8 mouse cellular contexts compared by ENCODE assay signal in genomic region chr6:58903171-58903570, GRCm38 (mm10). TPM values are rescaled to one million over a fixed set of nuclear protein-coding genes. Genes with fewer than 3 reads are reported as not detected.
DNase-seq lines count a peak whose midpoint lies in the region; ATAC-seq and TF ChIP-seq lines count a peak whose summit lies in the region.

No protein-coding gene starts in this region.

- peaks cover 4% of the 10 kb centered on the region for H3K4me1 ChIP-seq in hindbrain, postnatal 0 days (ENCODE audit: insufficient read depth, low read length)
- peaks cover 12% of the 10 kb centered on the region for H3K4me1 ChIP-seq in midbrain, embryonic 16.5 days (ENCODE audit: control insufficient read depth, insufficient read depth, low read length)

- 0 out of 2 replicates have a peak, but pooled peaks cover 4% of the 10 kb centered on the region for H3K9me3 ChIP-seq in hindbrain, postnatal 0 days (ENCODE audit: low read length)
- peaks cover 10% of the 10 kb centered on the region for H3K9me3 ChIP-seq in midbrain, embryonic 16.5 days (replicated peaks; ENCODE audit: control insufficient read depth, low read length, poor library complexity, severe bottlenecking)

- no peaks in the 10 kb centered on the region for H3K27me3 ChIP-seq in hindbrain, postnatal 0 days (ENCODE audit: insufficient read depth, low read length)
- no peaks in the 10 kb centered on the region for H3K27me3 ChIP-seq in midbrain, embryonic 16.5 days (ENCODE audit: control insufficient read depth, insufficient read depth, low read depth, low read length)

- H3K4me2 ChIP-seq in hindbrain, postnatal 0 days (ENCODE audit: low read depth, low read length), result peak overlapping the region; percentile 40
- peak overlapping the region; percentile 36 for H3K4me2 ChIP-seq in midbrain, embryonic 16.5 days (ENCODE audit: low read length)

- H3K27ac ChIP-seq in hindbrain, postnatal 0 days, result peak overlapping the region; percentile 75
- peak overlapping the region; percentile 61 for H3K27ac ChIP-seq in midbrain, embryonic 16.5 days (ENCODE audit: low read length)

- peak; percentile 39 for DNase-seq in left cerebral cortex, adult 11 months (ENCODE audit: low spot score)
- no peak for DNase-seq in left cerebral cortex, adult 18-20 months (ENCODE audit: low spot score in 2 of 2)
- DNase-seq in embryo, embryonic 10 days (ENCODE audit: low spot score), result peak; percentile 52
- DNase-seq in hindbrain, postnatal 0 days (ENCODE audit: low spot score), result peak; percentile 92
- no peak for DNase-seq in adrenal gland, postnatal 36 days
- DNase-seq in gastrocnemius, postnatal 14 days, result no peak
- no peak for DNase-seq in yolk sac, embryonic 10.5 days (ENCODE audit: low spot score)

- H3K4me3 ChIP-seq in hindbrain, postnatal 0 days (ENCODE audit: low read length), result peak overlapping the region; percentile 11; the same call in 1 of the 2 replicates
- no peak overlapping the region for H3K4me3 ChIP-seq in midbrain, embryonic 16.5 days (ENCODE audit: low read depth, low read length)

- no peak for TF ChIP-seq CTCF in hindbrain, postnatal 0 days (IDR thresholded peaks at IDR 0.05; ENCODE audit: low read depth)

- H3K9ac ChIP-seq in hindbrain, postnatal 0 days (replicated peaks; ENCODE audit: low read length), result peak overlapping the region; percentile 35; the same call in 1 of the 2 replicates
- peak overlapping the region; percentile 46; the same call in 1 of the 2 replicates for H3K9ac ChIP-seq in midbrain, embryonic 16.5 days (ENCODE audit: low read depth, low read length)

- H3K36me3 ChIP-seq in hindbrain, postnatal 0 days (ENCODE audit: insufficient read depth, low read length), result no peaks in the 10 kb centered on the region; the same call in 1 of the 2 replicates
- H3K36me3 ChIP-seq in midbrain, embryonic 16.5 days (ENCODE audit: control insufficient read depth, insufficient read depth, low read length), result peaks cover 14% of the 10 kb centered on the region

- 8% methylated on average over 8 of the region's 8 CpGs for WGBS in hindbrain, postnatal 0 days
- 15% methylated on average over 8 of the region's 8 CpGs for WGBS in midbrain, embryonic 16.5 days

- intact Hi-C loops in gastrocnemius, postnatal 14 days (cut with DNase I; ENCODE audit: low total_unique reads), result no loop called here

- ATAC-seq in hindbrain, postnatal 0 days, result peak; percentile 86
- peak; percentile 63 for ATAC-seq in midbrain, embryonic 16.5 days

RNA-seq across cellular contexts. Expression of gene Nap1l5, which starts 3.7 kb away (rescaled TPM):
- 100 to 1,000 TPM; 351 to 372 TPM for total RNA-seq in left cerebral cortex, adult 18-20 months (2021)
- total RNA-seq in hindbrain, postnatal 0 days (2014; rRNA removed), result 169 and 202 TPM in 2 replicates
- 670 and 683 TPM in 2 replicates for polyA plus RNA-seq in hindbrain, postnatal 0 days (2015; fragmentation: Nextera tagmentation; extraction: Ambion mirVana)
- 310 and 365 TPM in 2 replicates for polyA plus RNA-seq in midbrain, embryonic 16.5 days (2015; fragmentation: Nextera tagmentation; extraction: Ambion mirVana)
- total RNA-seq in adrenal gland, postnatal 36 days (2021), result 10 to 100 TPM; 23.2 to 29.1 TPM
- under 1 TPM; 0.16 to 0.18 TPM for total RNA-seq in gastrocnemius, postnatal 14 days (2021)

Comparison
In these comparisons a context has a peak if more than half of its experiments do, and no peak if none do; other contexts are left out.
1. DNase-seq: peak in left cerebral cortex, adult 11 months (single experiment), embryo, embryonic 10 days (single experiment) and hindbrain, postnatal 0 days (single experiment); none in left cerebral cortex, adult 18-20 months (0 of 2), adrenal gland, postnatal 36 days (0 of 2), gastrocnemius, postnatal 14 days (single experiment) and yolk sac, embryonic 10.5 days (single experiment).
2. RNA of gene Nap1l5, which starts 3.7 kb away (total RNA-seq): 351 to 372 TPM in left cerebral cortex, adult 18-20 months, 169 to 202 TPM in hindbrain, postnatal 0 days and 23.2 to 29.1 TPM in adrenal gland, postnatal 36 days; 0.16 to 0.18 TPM in gastrocnemius, postnatal 14 days; every median in the first group is over 10 times any median in the second.